21 mouse cellular contexts compared by ENCODE assay signal in genomic region chr9:115456638-115457037, GRCm38 (mm10).
A peak's percentile ranks its signal among the peaks of the same experiment; 100 is the strongest.
DNase-seq lines count a peak whose midpoint lies in the region; ATAC-seq lines count a peak whose summit lies in the region.
"Had no signal": no experiment of that assay in that cellular context is flagged by ENCODE, and none has a peak within 500 bp of the region (broad histone marks: within the 10 kb centered on the region; RNA-seq: fewer than 3 reads in every experiment).

No protein-coding gene starts in this region.

- H3K9me3 ChIP-seq in liver, embryonic 15.5 days (replicated peaks), result no peaks in the 10 kb centered on the region
- no peaks in the 10 kb centered on the region for H3K9me3 ChIP-seq in midbrain, embryonic 11.5 days (ENCODE audit: control insufficient read depth, low read length)
- H3K9me3 ChIP-seq in midbrain, embryonic 14.5 days (ENCODE audit: control insufficient read depth, low read length), result no peaks in the 10 kb centered on the region
- no peaks in the 10 kb centered on the region for H3K9me3 ChIP-seq in embryonic facial prominence, embryonic 14.5 days (ENCODE audit: control insufficient read depth, low read length)
- H3K9me3 ChIP-seq: embryonic facial prominence, embryonic 15.5 days; heart, embryonic 13.5 days had no signal

- H3K27ac ChIP-seq in liver, embryonic 15.5 days (replicated peaks), result peak overlapping the region; percentile 19; the same call in 1 of the 2 replicates
- no peak overlapping the region for H3K27ac ChIP-seq in midbrain, embryonic 11.5 days (ENCODE audit: low read depth, low read length)
- no peak overlapping the region for H3K27ac ChIP-seq in midbrain, embryonic 14.5 days (replicated peaks; ENCODE audit: low read depth, low read length)
- H3K27ac ChIP-seq in embryonic facial prominence, embryonic 14.5 days (replicated peaks; ENCODE audit: low read depth, low read length), result no peak overlapping the region
- H3K27ac ChIP-seq: embryonic facial prominence, embryonic 15.5 days; gastrocnemius, adult 2 months; heart, embryonic 13.5 days; hindbrain, embryonic 14.5 days had no signal

- ATAC-seq in liver, embryonic 15.5 days (ENCODE audit: insufficient read depth), result no peak
- peak; percentile 59; the same call in 1 of the 2 replicates for ATAC-seq in midbrain, embryonic 11.5 days (ENCODE audit: low FRiP score)
- ATAC-seq in midbrain, embryonic 14.5 days (ENCODE audit: low FRiP score, low TSS enrichment), result no peak
- no peak for ATAC-seq in embryonic facial prominence, embryonic 14.5 days (ENCODE audit: low read depth)
- ATAC-seq: forebrain, embryonic 14.5 days had no signal

- no peak overlapping the region for H3K4me3 ChIP-seq in liver, embryonic 15.5 days (replicated peaks)
- no peak overlapping the region for H3K4me3 ChIP-seq in midbrain, embryonic 11.5 days (ENCODE audit: low read depth, low read length)
- H3K4me3 ChIP-seq in midbrain, embryonic 14.5 days (replicated peaks; ENCODE audit: low read depth, low read length), result no peak overlapping the region
- no peak overlapping the region for H3K4me3 ChIP-seq in embryonic facial prominence, embryonic 14.5 days (ENCODE audit: low read depth, low read length)
- H3K4me3 ChIP-seq: embryonic facial prominence, embryonic 15.5 days; erythroblast, embryonic 14.5 days; forebrain, embryonic 10.5 days; gastrocnemius, adult 2 months; heart, embryonic 13.5 days had no signal

- H3K4me2 ChIP-seq in liver, embryonic 15.5 days, result no peak overlapping the region
- no peak overlapping the region for H3K4me2 ChIP-seq in midbrain, embryonic 11.5 days
- H3K4me2 ChIP-seq in midbrain, embryonic 14.5 days (ENCODE audit: low read length), result no peak overlapping the region
- H3K4me2 ChIP-seq in embryonic facial prominence, embryonic 14.5 days (ENCODE audit: low read depth, low read length), result no peak overlapping the region
- H3K4me2 ChIP-seq: embryonic facial prominence, embryonic 15.5 days; heart, embryonic 13.5 days; hindbrain, embryonic 14.5 days had no signal

- 0 out of 2 replicates have a peak, but pooled peaks cover 8% of the 10 kb centered on the region for H3K4me1 ChIP-seq in liver, embryonic 15.5 days (replicated peaks)
- H3K4me1 ChIP-seq in midbrain, embryonic 11.5 days (ENCODE audit: control insufficient read depth, insufficient read depth, low read length), result peaks cover 9% of the 10 kb centered on the region
- H3K4me1 ChIP-seq in midbrain, embryonic 14.5 days (ENCODE audit: control insufficient read depth, insufficient read depth, low read length), result no peaks in the 10 kb centered on the region
- no peaks in the 10 kb centered on the region for H3K4me1 ChIP-seq in embryonic facial prominence, embryonic 14.5 days (ENCODE audit: control insufficient read depth, insufficient read depth, low read length)
- H3K4me1 ChIP-seq: embryonic facial prominence, embryonic 15.5 days had no signal

- no peak for DNase-seq in liver
- no peak for DNase-seq in midbrain, embryonic 11.5 days (ENCODE audit: low spot score, missing footprints)
- DNase-seq in midbrain, embryonic 14.5 days, result no peak
- DNase-seq in embryonic facial prominence, embryonic 14.5 days (ENCODE audit: low spot score), result peak; percentile 16
- DNase-seq in spleen, postnatal 36 days (ENCODE audit: low spot score in 2 of 2), result no peak
- DNase-seq in left cerebral cortex, adult 9 months (ENCODE audit: low spot score in 2 of 2), result no peak
- DNase-seq: adrenal gland, adult 8-10 months; adrenal gland, postnatal 36 days; cerebellum, adult 11-12 months; cerebellum, adult 9-10 months; cerebellum, postnatal 25 days; gastrocnemius, adult 2 months; gastrocnemius, postnatal 25 days; heart, postnatal 4 days had no signal

- H3K9ac ChIP-seq in liver, embryonic 15.5 days, result no peak overlapping the region
- no peak overlapping the region for H3K9ac ChIP-seq in midbrain, embryonic 11.5 days (ENCODE audit: low read length)
- no peak overlapping the region for H3K9ac ChIP-seq in midbrain, embryonic 14.5 days (replicated peaks; ENCODE audit: low read length)
- no peak overlapping the region for H3K9ac ChIP-seq in embryonic facial prominence, embryonic 14.5 days (ENCODE audit: low read depth, low read length)
- H3K9ac ChIP-seq: embryonic facial prominence, embryonic 15.5 days; heart, embryonic 13.5 days; hindbrain, embryonic 14.5 days had no signal

- 44% methylated on average over 6 of the region's 6 CpGs for WGBS in liver, embryonic 15.5 days (ENCODE audit: insufficient replicate concordance)
- 7% methylated on average over 6 of the region's 6 CpGs for WGBS in midbrain, embryonic 11.5 days
- WGBS in midbrain, embryonic 14.5 days, result 9% methylated on average over 6 of the region's 6 CpGs
- WGBS in embryonic facial prominence, embryonic 14.5 days, result 22% methylated on average over 6 of the region's 6 CpGs

- no peaks in the 10 kb centered on the region for H3K36me3 ChIP-seq in liver, embryonic 15.5 days (replicated peaks)
- no peaks in the 10 kb centered on the region for H3K36me3 ChIP-seq in midbrain, embryonic 11.5 days (ENCODE audit: control insufficient read depth, insufficient read depth, low read length)
- no peaks in the 10 kb centered on the region for H3K36me3 ChIP-seq in midbrain, embryonic 14.5 days (ENCODE audit: control insufficient read depth, insufficient read depth, low read length)
- H3K36me3 ChIP-seq in embryonic facial prominence, embryonic 14.5 days (ENCODE audit: control insufficient read depth, insufficient read depth, low read length), result no peaks in the 10 kb centered on the region
- H3K36me3 ChIP-seq: embryonic facial prominence, embryonic 15.5 days; forebrain, embryonic 10.5 days; heart, embryonic 13.5 days had no signal

- H3K27me3 ChIP-seq in liver, embryonic 15.5 days, result no peaks in the 10 kb centered on the region
- no peaks in the 10 kb centered on the region for H3K27me3 ChIP-seq in midbrain, embryonic 11.5 days (ENCODE audit: control insufficient read depth, insufficient read depth, low read length)
- H3K27me3 ChIP-seq in midbrain, embryonic 14.5 days (ENCODE audit: control insufficient read depth, insufficient read depth, low read length), result no peaks in the 10 kb centered on the region
- H3K27me3 ChIP-seq in embryonic facial prominence, embryonic 14.5 days (replicated peaks; ENCODE audit: control insufficient read depth, insufficient read depth, low read length), result no peaks in the 10 kb centered on the region
- H3K27me3 ChIP-seq: embryonic facial prominence, embryonic 15.5 days had no signal
